Mouse (Mus musculus) ovary, adult 18-20 months (tissue): ENCODE measurements around the gene Babam2.

Experiments
- DNase-seq: peaks from one replicate; pipeline ENCODE4 v3.0.0; 2022; ENCODE audit warnings: low spot score, mixed read lengths

Babam2 gene

GRCm38 (mm10) chr5:31697644-31698296 lies at the start of gene Babam2:
Gene Babam2 (plus strand): TSS chr5:31697684.
- DNase-seq = peak; percentile 86

GRCm38 (mm10) chr5:31650518-31651288 lies 46.8 kb upstream of the Babam2 start:
- no peak for DNase-seq

- no peak for DNase-seq
These were observed 41.7 kb upstream of the Babam2 start for GRCm38 (mm10) chr5:31655688-31656190.

- DNase-seq = peak; percentile 9
These were observed 31.3 kb upstream of the Babam2 start for GRCm38 (mm10) chr5:31666176-31666575.

GRCm38 (mm10) chr5:31668325-31668968 lies 29.0 kb upstream of the Babam2 start:
- DNase-seq = no peak

- DNase-seq = no peak
These were observed 27.5 kb upstream of the Babam2 start for GRCm38 (mm10) chr5:31669984-31670383.

- no peak for DNase-seq
These were observed 26.3 kb upstream of the Babam2 start for GRCm38 (mm10) chr5:31671137-31671536.

- DNase-seq = no peak
These were observed 24.1 kb upstream of the Babam2 start for GRCm38 (mm10) chr5:31673431-31673830.

- no peak for DNase-seq
These were observed 19.5 kb upstream of the Babam2 start for GRCm38 (mm10) chr5:31678000-31678399.

- no peak for DNase-seq
These were observed 17.3 kb upstream of the Babam2 start for GRCm38 (mm10) chr5:31680183-31680582.

- DNase-seq = no peak
These were observed 15.2 kb upstream of the Babam2 start for GRCm38 (mm10) chr5:31682305-31682704.

- no peak for DNase-seq
These were observed 11.4 kb upstream of the Babam2 start for GRCm38 (mm10) chr5:31686040-31686439.

- DNase-seq = no peak
These were observed 9.5 kb upstream of the Babam2 start for GRCm38 (mm10) chr5:31687972-31688371.

- no peak for DNase-seq
These were observed 4.3 kb upstream of the Babam2 start for GRCm38 (mm10) chr5:31693191-31693590.

GRCm38 (mm10) chr5:31696971-31697643 lies 377 bp upstream of the Babam2 start, which contains the start of gene Rbks:
Gene Rbks (minus strand): TSS chr5:31697627.
- DNase-seq = no peak

- peak; percentile 78 for DNase-seq
These were observed 828 bp downstream of the Babam2 start for GRCm38 (mm10) chr5:31698297-31698726.

- DNase-seq = no peak
These were observed 1.4 kb downstream of the Babam2 start for GRCm38 (mm10) chr5:31698931-31699330.

GRCm38 (mm10) chr5:31699397-31699796 lies 1.9 kb downstream of the Babam2 start:
- no peak for DNase-seq

- no peak for DNase-seq
These were observed 7.5 kb downstream of the Babam2 start for GRCm38 (mm10) chr5:31704971-31705370.

- DNase-seq = no peak
These were observed 9.3 kb downstream of the Babam2 start for GRCm38 (mm10) chr5:31706826-31707225.

- no peak for DNase-seq
These were observed 11.9 kb downstream of the Babam2 start for GRCm38 (mm10) chr5:31709389-31709788.

- DNase-seq = no peak
These were observed 15.8 kb downstream of the Babam2 start for GRCm38 (mm10) chr5:31713280-31713711.
